Mouse (Mus musculus) bone marrow, adult 2 months (tissue): ENCODE measurements at regions not wholly inside any gene's neighbourhood (a gene's known extent, or its start where the extent isn't known, plus 50 kb on each side); places are given as distances from the start of the nearest gene placed in this dataset.

ENCODE experiments used
- CTCF ChIP-seq: fragments of 200-500 bp; IDR thresholded peaks from 2 replicates; pipeline ENCODE4 v1.5.1; 2011; ENCODE audit warnings: low read length, control low read depth; ENCODE audit not compliant: control insufficient read depth, insufficient read depth
- POLR2A ChIP-seq: fragments of 200-500 bp; IDR thresholded peaks from 2 replicates; pipeline ENCODE4 v1.6.1; 2011; ENCODE audit warnings: low read depth, mild to moderate bottlenecking, control low read depth, low read length, borderline replicate concordance; ENCODE audit not compliant: control insufficient read depth

DNA sequence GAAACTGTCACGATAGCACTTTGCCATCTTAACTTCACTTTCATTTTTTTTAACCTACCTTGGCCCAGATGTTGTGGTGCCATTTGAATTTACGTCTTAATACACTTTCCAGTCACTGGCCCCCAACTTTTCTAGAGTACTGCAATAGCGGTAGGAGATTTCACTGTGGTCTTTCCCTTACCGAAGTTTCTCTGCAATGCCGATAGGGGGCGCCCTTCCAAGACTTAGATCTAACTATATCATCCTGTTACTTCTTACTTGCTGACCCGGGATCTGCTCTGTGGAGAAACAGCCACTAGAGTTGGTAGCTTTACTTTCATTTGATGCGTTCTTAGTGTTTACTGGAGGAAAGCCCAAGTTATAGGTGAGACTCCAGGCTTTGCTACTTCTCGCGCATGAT lies 92.6 kb upstream of the Hmgn3 start:
- TF ChIP-seq POLR2A, result no peak
- no peak for TF ChIP-seq CTCF
